ENCODE assay signal across 13 mouse cellular contexts in the genomic region with DNA sequence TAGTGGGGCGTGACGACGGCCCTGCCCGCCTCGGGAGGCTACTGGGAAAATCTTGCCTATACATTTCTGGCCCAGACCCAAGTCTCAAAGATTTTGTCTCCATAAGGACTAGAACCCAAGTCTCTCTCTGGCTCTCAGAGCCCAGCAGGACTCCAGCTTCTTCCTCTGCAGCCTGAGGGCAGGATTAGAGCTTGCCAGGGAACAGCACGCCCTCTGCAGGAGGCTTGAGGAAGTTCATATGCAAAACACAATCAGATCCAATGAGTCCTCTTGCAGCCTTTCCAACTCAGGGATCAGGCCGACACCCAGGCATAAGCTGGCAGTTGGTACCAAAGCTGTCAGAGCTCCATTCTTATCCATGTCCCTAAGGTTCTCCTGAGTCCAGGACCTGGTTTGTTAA.
A peak's percentile ranks its signal among the peaks of the same experiment; 100 is the strongest.
DNase-seq lines count a peak whose midpoint lies in the region; ATAC-seq and TF ChIP-seq lines count a peak whose summit lies in the region.
"Had no signal": no experiment of that assay in that cellular context is flagged by ENCODE, and none has a peak within 500 bp of the region (broad histone marks: within the 10 kb centered on the region; RNA-seq: fewer than 3 reads in every experiment).

No protein-coding gene starts in this region.

- no peaks in the 10 kb centered on the region for H3K4me1 ChIP-seq in ES-Bruce4 (ENCODE audit: control insufficient read depth, insufficient read depth, low read length)
- H3K4me1 ChIP-seq in heart, embryonic 11.5 days (ENCODE audit: control insufficient read depth, insufficient read depth, low read length), result no peaks in the 10 kb centered on the region
- H3K4me1 ChIP-seq: embryonic facial prominence, embryonic 12.5 days had no signal

- intact Hi-C loops in left cerebral cortex, postnatal 25 days (cut with DNase I), result loop anchor here (5.0 kb wide), 1 partner anchor 104 kb away; no protein-coding TSS in a partner anchor

- no peak overlapping the region for H3K27ac ChIP-seq in layer of hippocampus, adult 2 months
- no peak overlapping the region for H3K27ac ChIP-seq in ES-Bruce4 (ENCODE audit: insufficient read depth, low read length)
- no peak overlapping the region for H3K27ac ChIP-seq in heart, embryonic 11.5 days (ENCODE audit: low read depth, low read length)
- H3K27ac ChIP-seq: embryonic facial prominence, embryonic 12.5 days had no signal

- H3K9ac ChIP-seq in ES-Bruce4 (ENCODE audit: low read depth, poor library complexity, severe bottlenecking), result no peak overlapping the region
- no peak overlapping the region for H3K9ac ChIP-seq in heart, embryonic 11.5 days (ENCODE audit: low read depth, low read length)
- H3K9ac ChIP-seq: embryonic facial prominence, embryonic 12.5 days had no signal

- H3K27me3 ChIP-seq in ES-Bruce4 (ENCODE audit: control insufficient read depth, insufficient read depth, low read length, poor library complexity, severe bottlenecking), result no peaks in the 10 kb centered on the region
- peaks cover 3% of the 10 kb centered on the region; the same call in 1 of the 2 replicates for H3K27me3 ChIP-seq in heart, embryonic 11.5 days (ENCODE audit: control insufficient read depth, insufficient read depth, low read length)

- peak; percentile 67 for TF ChIP-seq CTCF in layer of hippocampus, adult 2 months (conservative IDR thresholded peaks at IDR 0.05)
- peak; percentile 71 for TF ChIP-seq CTCF in ES-Bruce4 (IDR thresholded peaks at IDR 0.05; ENCODE audit: low read depth, low read length)

- TF ChIP-seq POLR2A in ES-Bruce4 (IDR thresholded peaks at IDR 0.05; ENCODE audit: insufficient read depth, low read length), result no peak

- H3K4me3 ChIP-seq in layer of hippocampus, adult 2 months, result no peak overlapping the region
- H3K4me3 ChIP-seq in ES-Bruce4 (ENCODE audit: low read depth, low read length), result no peak overlapping the region
- H3K4me3 ChIP-seq in heart, embryonic 11.5 days (ENCODE audit: low read depth, low read length), result no peak overlapping the region
- H3K4me3 ChIP-seq: embryonic facial prominence, embryonic 12.5 days had no signal

- no peak for ATAC-seq in cerebellum, adult (ENCODE audit: insufficient number of reproducible peaks, low FRiP score, low TSS enrichment)
- no peak for ATAC-seq in heart, embryonic 11.5 days (replicated peaks; ENCODE audit: insufficient number of reproducible peaks, low FRiP score, low TSS enrichment)

- no peaks in the 10 kb centered on the region for H3K36me3 ChIP-seq in ES-Bruce4 (ENCODE audit: control insufficient read depth, insufficient read depth, low read length, poor library complexity, severe bottlenecking)
- H3K36me3 ChIP-seq in heart, embryonic 11.5 days (ENCODE audit: control insufficient read depth, insufficient read depth, low read length), result no peaks in the 10 kb centered on the region
- H3K36me3 ChIP-seq: embryonic facial prominence, embryonic 12.5 days had no signal

- peak; percentile 35 to 43 for DNase-seq in cerebellum, postnatal 10 days
- no peak for DNase-seq in layer of hippocampus, adult 2 months (ENCODE audit: low spot score in 2 of 2)
- DNase-seq in layer of hippocampus, postnatal 14 days (ENCODE audit: low spot score in 2 of 2), result no peak
- peak; percentile 47 for DNase-seq in embryo, embryonic 10 days (ENCODE audit: low spot score)
- no peak for DNase-seq in left cerebral cortex, postnatal 25 days (ENCODE audit: low spot score in 2 of 2)
- DNase-seq: adrenal gland, adult 8-10 months; kidney, adult 9 months; left cerebral cortex, postnatal 4 days; thymus, postnatal 14 days had no signal

- 56% methylated on average over 7 of the region's 7 CpGs for WGBS in heart, embryonic 11.5 days (ENCODE audit: insufficient replicate concordance)

- no peak overlapping the region for H3K4me2 ChIP-seq in heart, embryonic 11.5 days
- H3K4me2 ChIP-seq: embryonic facial prominence, embryonic 12.5 days had no signal

- no peak for TF ChIP-seq EP300 in ES-Bruce4 (IDR thresholded peaks at IDR 0.05; ENCODE audit: insufficient read depth, low read depth, low read length)

- no peaks in the 10 kb centered on the region for H3K9me3 ChIP-seq in ES-Bruce4 (replicated peaks; ENCODE audit: control insufficient read depth, insufficient read depth, low read length, poor library complexity, severe bottlenecking)
- H3K9me3 ChIP-seq in heart, embryonic 11.5 days (replicated peaks; ENCODE audit: control insufficient read depth, low read length), result no peaks in the 10 kb centered on the region
- H3K9me3 ChIP-seq: embryonic facial prominence, embryonic 12.5 days had no signal

Comparison
In these comparisons a context has a peak if more than half of its experiments do, and no peak if none do; other contexts are left out.
1. DNase-seq: peak in cerebellum, postnatal 10 days (2 of 2) and embryo, embryonic 10 days (single experiment); none in layer of hippocampus, adult 2 months (0 of 2), layer of hippocampus, postnatal 14 days (0 of 2) and left cerebral cortex, postnatal 25 days (0 of 2).